Mouse (Mus musculus) mesoderm, embryonic 11.5 days (tissue): ENCODE measurements around the gene Gm20747.
"Not testable (repeated sequence)": the region's sequence is repeated elsewhere in the genome, so short reads cannot be mapped to it uniquely, and the experiment has no call there.

ENCODE experiments used
- DNase-seq: peaks from one replicate; pipeline ENCODE4 v3.0.0-alpha.2; 2012; ENCODE audit warnings: low read depth, low spot score

Gm20747 gene

DNA sequence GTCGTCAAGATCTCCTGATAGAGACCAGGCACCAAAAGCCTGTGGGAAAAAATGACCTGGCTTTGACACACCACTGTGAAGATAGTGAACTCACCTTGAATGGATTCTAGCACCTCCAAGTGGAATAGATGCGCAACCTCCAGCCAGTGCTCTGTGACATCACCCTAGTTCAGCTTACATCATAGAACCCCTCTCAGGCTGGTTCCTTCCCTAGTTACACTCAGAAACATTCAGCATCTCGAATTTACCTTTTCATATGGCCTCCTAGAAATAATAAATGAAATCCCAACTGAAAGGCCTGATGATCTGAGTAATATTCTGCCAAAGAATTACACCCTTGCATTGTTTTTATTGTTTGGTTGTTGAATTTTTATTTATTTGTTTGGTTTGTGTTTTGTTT is at the start of gene Gm20747:
Gene Gm20747, minus strand, starts transcription at position 101 of the 400 bp plus-strand sequence.
- DNase-seq: not testable (repeated sequence)
